ENCODE assay signal across 8 mouse cellular contexts in genomic region chr7:35234361-35235245, GRCm38 (mm10). TPM values are rescaled to one million over a fixed set of nuclear protein-coding genes. Genes with fewer than 3 reads are reported as not detected.
A peak's percentile ranks its signal among the peaks of the same experiment; 100 is the strongest.
DNase-seq lines count a peak whose midpoint lies in the region; ATAC-seq lines count a peak whose summit lies in the region.

No protein-coding gene starts in this region.

- peak overlapping the region; percentile 67 for H3K9ac ChIP-seq in hindbrain, embryonic 11.5 days (ENCODE audit: low read depth, low read length)

- peak overlapping the region; percentile 48 for H3K4me3 ChIP-seq in hindbrain, embryonic 11.5 days (ENCODE audit: low read depth, low read length)

- no peaks in the 10 kb centered on the region for H3K27me3 ChIP-seq in hindbrain, embryonic 11.5 days (ENCODE audit: control insufficient read depth, insufficient read depth, low read length)

- DNase-seq in Muller cell, postnatal 12 days (ENCODE audit: inconsistent ontology term) = peak; percentile 98
- DNase-seq in cerebellum, adult 9-11 months = peak; percentile 96
- peak; percentile 96 to 100 for DNase-seq in frontal cortex, adult 2 months (ENCODE audit: extremely low spot score in 1 of 2, low spot score in 1 of 2)
- DNase-seq in hindbrain, embryonic 11.5 days (ENCODE audit: low spot score) = peak; percentile 100
- peak; percentile 100 for DNase-seq in layer of hippocampus, postnatal 10 days (ENCODE audit: low spot score in 2 of 2)
- peak; percentile 98 for DNase-seq in lung, postnatal 10 days
- DNase-seq in ovary, postnatal 36 days (ENCODE audit: low spot score) = peak; percentile 97
- DNase-seq in thymus, postnatal 25 days = peak; percentile 97

- H3K4me2 ChIP-seq in hindbrain, embryonic 11.5 days (replicated peaks; ENCODE audit: low read depth, low read length) = peak overlapping the region; percentile 44

- H3K27ac ChIP-seq in hindbrain, embryonic 11.5 days (ENCODE audit: low read depth, low read length) = peak overlapping the region; percentile 82

- H3K4me1 ChIP-seq in hindbrain, embryonic 11.5 days (replicated peaks; ENCODE audit: control insufficient read depth, insufficient read depth, low read length) = 0 out of 2 replicates have a peak, but pooled peaks cover 2% of the 10 kb centered on the region

- H3K9me3 ChIP-seq in hindbrain, embryonic 11.5 days (ENCODE audit: control insufficient read depth, low read length) = no peaks in the 10 kb centered on the region

- under 1% methylated on average over 45 of the region's 45 CpGs for WGBS in hindbrain, embryonic 11.5 days

- ATAC-seq in hindbrain, embryonic 11.5 days (ENCODE audit: low FRiP score) = peak; percentile 94

- H3K36me3 ChIP-seq in hindbrain, embryonic 11.5 days (ENCODE audit: control insufficient read depth, insufficient read depth, low read length) = no peaks in the 10 kb centered on the region

RNA-seq across cellular contexts. Expression of gene Lrp3, which starts 19.3 kb away (rescaled TPM):
- 53.7 and 57.4 TPM in 2 replicates for polyA plus RNA-seq in frontal cortex, adult 2 months (2012; rRNA removed)
- polyA plus RNA-seq in hindbrain, embryonic 11.5 days (2014; fragmentation: Nextera tagmentation; extraction: Ambion mirVana) = 14.8 and 17.5 TPM in 2 replicates
- 10 to 100 TPM; 80.4 to 83.8 TPM for total RNA-seq in layer of hippocampus, postnatal 10 days (2021)

RNA-seq across cellular contexts. Expression of gene Slc7a10, which starts 48.4 kb away (rescaled TPM):
- polyA plus RNA-seq in frontal cortex, adult 2 months (2012; rRNA removed) = 53.4 and 55.8 TPM in 2 replicates
- polyA plus RNA-seq in hindbrain, embryonic 11.5 days (2014; fragmentation: Nextera tagmentation; extraction: Ambion mirVana) = 0.73 and 1.0 TPM in 2 replicates
- total RNA-seq in layer of hippocampus, postnatal 10 days (2021) = 10 to 100 TPM; 55.3 to 55.5 TPM

Comparison
In these comparisons a context has a peak if more than half of its experiments do, and no peak if none do; other contexts are left out.
1. Peak in every context shown above with its lines: DNase-seq, ATAC-seq, H3K4me3 ChIP-seq and H3K27ac ChIP-seq.
2. RNA of gene Slc7a10, which starts 48.4 kb away (polyA plus RNA-seq): 53.4 to 55.8 TPM in frontal cortex, adult 2 months; 0.73 to 1.0 TPM in hindbrain, embryonic 11.5 days; every median in the first group is over 10 times any median in the second.